Mouse (Mus musculus) gastrocnemius, postnatal 36 days (tissue): ENCODE data around the gene Klf17. TPM values are rescaled to one million over a fixed set of nuclear protein-coding genes. Genes with fewer than 3 reads are reported as not detected.
"Not testable (repeated sequence)": the region's sequence is repeated elsewhere in the genome, so short reads cannot be mapped to it uniquely, and the experiment has no call there.

Experiments used
- DNase-seq, 2 experiments: peaks; one replicate each; pipeline ENCODE4 v3.0.0; 2022
- intact Hi-C: fragments of 180-260 bp; cut with DNase I; formaldehyde crosslinking; loops from one replicate; pipeline ENCODE4 v1.15.1; 2025
- long read RNA-seq, 2 experiments: library from polyadenylated mRNA; stranded (forward); transcript quantifications; one replicate each; pipeline ENCODE4 v2.0.0; 2021
- total RNA-seq, 2 experiments: library from RNA; stranded (reverse); gene quantifications; 2 replicates each; pipeline ENCODE4 v1.2.3; 2021

The Klf17 gene
- not detected for total RNA-seq
- long read RNA-seq, experiment 1, result 0 reads
- long read RNA-seq, experiment 2, result 0 reads

GRCm38 (mm10) chr4:117765416-117765815, at the start of gene Klf17:
Gene Klf17 (minus strand): TSS chr4:117765648.
- intact Hi-C loops, result no loop called here
- no peak for DNase-seq

- intact Hi-C loops, result no loop called here
- DNase-seq, result no peak
These were observed 48.9 kb upstream of the Klf17 start for GRCm38 (mm10) chr4:117814333-117814732.

GRCm38 (mm10) chr4:117813591-117814192, 48.2 kb upstream of the Klf17 start:
- intact Hi-C loops, result no loop called here
- no peak for DNase-seq

GRCm38 (mm10) chr4:117810933-117811332, 45.5 kb upstream of the Klf17 start:
- intact Hi-C loops, result no loop called here
- no peak for DNase-seq

- intact Hi-C loops, result no loop called here
- no peak for DNase-seq
These were observed 41.5 kb upstream of the Klf17 start for GRCm38 (mm10) chr4:117806992-117807391.

GRCm38 (mm10) chr4:117799904-117800303, 34.5 kb upstream of the Klf17 start:
- intact Hi-C loops, result no loop called here
- DNase-seq, result no peak

GRCm38 (mm10) chr4:117788308-117788707, 22.9 kb upstream of the Klf17 start:
- DNase-seq, result no peak
- intact Hi-C loops, result no loop called here

GRCm38 (mm10) chr4:117786963-117787362, 21.5 kb upstream of the Klf17 start:
- intact Hi-C loops, result no loop called here
- DNase-seq, result no peak

GRCm38 (mm10) chr4:117782908-117783307, 17.5 kb upstream of the Klf17 start:
- intact Hi-C loops, result no loop called here
- DNase-seq, result no peak

GRCm38 (mm10) chr4:117772960-117773359, 7.5 kb upstream of the Klf17 start:
- intact Hi-C loops, result loop anchor here (10.0 kb wide), 1 partner anchor 68 kb away; no protein-coding TSS in a partner anchor
- DNase-seq, result no peak

GRCm38 (mm10) chr4:117770935-117771334, 5.5 kb upstream of the Klf17 start:
- DNase-seq, result peak in 1 of 2 experiments; percentile 19

GRCm38 (mm10) chr4:117760151-117760550, 5.3 kb downstream of the Klf17 start:
- no peak for DNase-seq
- intact Hi-C loops, result no loop called here

More at GRCm38 (mm10) chr4:117770935-117771334, 5.5 kb upstream of the Klf17 start:
- intact Hi-C loops, result loop anchor here (10.0 kb wide), 1 partner anchor 66 kb away; no protein-coding TSS in a partner anchor

- intact Hi-C loops, DNase-seq: not testable (repeated sequence)
These were observed 13.0 kb downstream of the Klf17 start for GRCm38 (mm10) chr4:117752469-117752868.

GRCm38 (mm10) chr4:117737559-117737958, 27.9 kb downstream of the Klf17 start:
- DNase-seq, result no peak
- intact Hi-C loops, result no loop called here

GRCm38 (mm10) chr4:117731926-117732325, 33.5 kb downstream of the Klf17 start:
- no peak for DNase-seq
- intact Hi-C loops, result no loop called here

- intact Hi-C loops, result no loop called here
These were observed 41.3 kb downstream of the Klf17 start, which contains the start of gene Gm12845 for GRCm38 (mm10) chr4:117724112-117724511. Gene Gm12845 (plus strand): TSS chr4:117724412.

GRCm38 (mm10) chr4:117713303-117714098, 51.9 kb downstream of the Klf17 start:
- no peak for DNase-seq
- intact Hi-C loops, result loop anchor here (10.0 kb wide), 1 partner anchor 151 kb away; no protein-coding TSS in a partner anchor

More at GRCm38 (mm10) chr4:117724112-117724511, 41.3 kb downstream of the Klf17 start, which contains the start of gene Gm12845:
- DNase-seq, result no peak

GRCm38 (mm10) chr4:117712314-117712713, 53.1 kb downstream of the Klf17 start:
- intact Hi-C loops, result loop anchor here (10.0 kb wide), 1 partner anchor 152 kb away; no protein-coding TSS in a partner anchor
- no peak for DNase-seq

GRCm38 (mm10) chr4:117708780-117709550, 56.5 kb downstream of the Klf17 start:
- intact Hi-C loops, result loop anchor here (10.0 kb wide), 2 partner anchors 66 to 376 kb away; no protein-coding TSS in a partner anchor
- DNase-seq, result no peak
